Mouse (Mus musculus): ENCODE results near the gene Gucd1. TPM values are rescaled to one million over a fixed set of nuclear protein-coding genes. Genes with fewer than 3 reads are reported as not detected.
"Not testable (repeated sequence)": the region's sequence is repeated elsewhere in the genome, so short reads cannot be mapped to it uniquely, and the experiment has no call there.

Gene Gucd1
- polyA plus RNA-seq, 1 experiment = 49.1 TPM

DNA sequence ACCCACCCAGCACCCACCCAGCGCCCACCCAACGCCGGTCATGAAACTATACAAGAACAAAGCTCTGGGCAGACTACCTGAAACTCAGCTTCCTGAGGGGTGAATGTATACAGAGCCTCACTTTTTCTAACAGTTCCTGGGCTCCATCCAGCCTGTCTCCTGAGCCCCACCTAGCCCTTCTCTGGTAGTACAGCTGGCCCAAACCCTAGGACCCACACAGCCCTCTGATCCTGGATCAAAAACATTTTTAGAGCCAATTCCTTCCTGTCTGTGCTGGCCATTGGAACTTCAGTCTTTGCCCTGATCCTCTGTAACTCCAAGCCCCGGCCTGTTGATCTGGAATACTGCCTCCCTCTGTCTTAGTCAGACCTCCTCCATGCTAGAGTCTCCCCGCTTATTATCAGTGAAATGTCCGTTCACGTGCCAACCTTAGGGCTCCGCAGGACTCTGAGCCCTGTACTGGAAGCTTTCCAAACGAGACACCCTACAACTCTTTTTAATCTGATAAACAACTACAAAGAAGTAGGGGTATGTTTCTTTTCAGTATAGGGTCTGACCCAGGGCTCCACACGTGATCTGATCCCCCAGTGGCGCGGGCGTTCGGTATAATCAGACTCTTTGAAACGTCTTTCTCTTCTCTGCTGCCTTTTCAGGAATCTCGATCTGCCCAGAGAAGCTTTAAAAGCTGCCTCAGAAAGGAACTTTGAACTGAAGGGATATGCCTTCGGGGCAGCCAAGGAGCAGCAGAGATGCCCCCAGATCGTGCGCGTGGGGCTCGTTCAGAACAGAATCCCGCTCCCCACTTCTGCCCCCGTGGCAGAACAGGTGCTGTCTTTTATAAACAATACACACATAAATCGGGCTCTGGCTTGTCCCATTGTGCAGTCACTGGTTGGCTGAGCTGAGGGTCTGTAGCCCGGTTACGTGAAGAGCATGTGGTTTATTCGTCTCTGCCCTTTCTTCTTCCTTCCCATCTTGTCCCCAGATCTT lies 105.4 kb downstream of the Gucd1 start:
- H3K4me3 ChIP-seq (replicated peaks; ENCODE audit: extremely low read depth, low read depth, low read length) = no peak overlapping the region
- TF ChIP-seq POLR2A (IDR thresholded peaks at IDR 0.05; ENCODE audit: borderline replicate concordance, extremely low read depth, low read depth, low read length) (no peak), CTCF (IDR thresholded peaks at IDR 0.05; ENCODE audit: insufficient read depth, low read length) (no peak)
- H3K4me1 ChIP-seq (ENCODE audit: control insufficient read depth, insufficient read depth, low read length) = no peaks in the 10 kb centered on the region
- 71% methylated on average over 27 of the region's 27 CpGs for WGBS
- no peak for DNase-seq

- DNase-seq; H3K4me3 ChIP-seq (replicated peaks; ENCODE audit: extremely low read depth, low read depth, low read length); H3K4me1 ChIP-seq (ENCODE audit: control insufficient read depth, insufficient read depth, low read length): not testable (repeated sequence)
- WGBS = 67% methylated on average over 10 of the region's 10 CpGs
Measured at GRCm38 (mm10) chr10:75411343-75412113, 106.2 kb downstream of the Gucd1 start.

- Histone ChIP-seq H3K4me3 (replicated peaks; ENCODE audit: extremely low read depth, low read depth, low read length) (no peak overlapping the region), H3K4me1 (ENCODE audit: control insufficient read depth, insufficient read depth, low read length) (no peaks in the 10 kb centered on the region)
- 71% methylated on average over 4 of the region's 4 CpGs for WGBS
- TF ChIP-seq POLR2A (IDR thresholded peaks at IDR 0.05; ENCODE audit: borderline replicate concordance, extremely low read depth, low read depth, low read length) (no peak), CTCF (IDR thresholded peaks at IDR 0.05; ENCODE audit: insufficient read depth, low read length) (no peak)
- DNase-seq = no peak
Measured at GRCm38 (mm10) chr10:75407741-75408140, 110.0 kb downstream of the Gucd1 start.

DNA sequence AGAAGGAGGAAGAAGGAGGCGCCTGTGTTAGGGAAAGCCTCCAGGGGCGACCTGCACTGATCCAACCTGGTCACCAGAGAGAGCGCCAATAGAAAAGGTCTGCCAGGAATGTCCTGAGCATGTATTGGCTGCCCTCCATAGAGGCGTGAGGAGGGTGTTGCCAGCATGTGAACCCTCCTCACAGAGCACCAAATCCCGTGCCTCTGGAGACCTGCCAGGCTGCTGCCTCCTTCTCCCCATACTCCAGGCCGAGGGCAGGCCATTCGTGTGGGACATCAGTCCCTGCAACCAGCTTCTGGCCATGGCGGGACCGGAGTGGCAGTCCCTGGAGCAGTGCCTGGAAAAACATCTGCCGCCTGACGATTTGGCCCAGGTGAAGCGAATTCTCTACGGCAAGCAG lies 111.0 kb downstream of the Gucd1 start:
- no peak overlapping the region for H3K4me3 ChIP-seq (replicated peaks; ENCODE audit: extremely low read depth, low read depth, low read length)
- TF ChIP-seq CTCF (IDR thresholded peaks at IDR 0.05; ENCODE audit: insufficient read depth, low read length) (no peak), POLR2A (IDR thresholded peaks at IDR 0.05; ENCODE audit: borderline replicate concordance, extremely low read depth, low read depth, low read length) (no peak)
- 48% methylated on average over 13 of the region's 13 CpGs for WGBS
- H3K4me1 ChIP-seq (ENCODE audit: control insufficient read depth, insufficient read depth, low read length) = no peaks in the 10 kb centered on the region
- DNase-seq = peak; percentile 19

- H3K4me1 ChIP-seq (ENCODE audit: control insufficient read depth, insufficient read depth, low read length) = no peaks in the 10 kb centered on the region
- no peak overlapping the region for H3K4me3 ChIP-seq (replicated peaks; ENCODE audit: extremely low read depth, low read depth, low read length)
- no peak for DNase-seq
- 85% methylated on average over 8 of the region's 8 CpGs for WGBS
- TF ChIP-seq CTCF (IDR thresholded peaks at IDR 0.05; ENCODE audit: insufficient read depth, low read length) (no peak), POLR2A (IDR thresholded peaks at IDR 0.05; ENCODE audit: borderline replicate concordance, extremely low read depth, low read depth, low read length) (no peak)
Measured at GRCm38 (mm10) chr10:75405916-75406315, 111.9 kb downstream of the Gucd1 start.

DNA sequence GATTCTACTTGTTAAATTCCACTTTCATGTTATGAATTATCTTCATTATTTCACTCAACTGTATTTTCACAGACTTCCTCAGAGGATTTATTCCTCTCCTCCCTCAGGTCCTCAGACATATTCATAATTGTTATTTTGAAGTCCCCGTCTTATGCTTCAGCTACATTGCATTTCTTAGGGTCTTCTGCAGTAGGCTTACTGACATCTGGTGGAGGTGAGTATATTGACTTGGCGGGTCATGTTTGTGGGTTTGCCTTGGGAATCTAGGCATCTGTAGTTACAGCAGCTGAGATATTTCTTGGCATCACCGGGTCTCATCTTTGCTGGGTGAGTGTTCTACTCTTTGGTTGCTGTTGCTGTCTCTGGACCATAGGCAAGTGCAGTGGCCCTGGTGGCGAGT lies 116.8 kb downstream of the Gucd1 start, which contains the start of gene Upb1:
Gene Upb1, plus strand, starts transcription at position 158 of the 400 bp plus-strand sequence.
- DNase-seq = no peak
- Histone ChIP-seq H3K4me1 (ENCODE audit: control insufficient read depth, insufficient read depth, low read length) (peaks cover 2% of the 10 kb centered on the region; the same call in 1 of the 2 replicates), H3K4me3 (replicated peaks; ENCODE audit: extremely low read depth, low read depth, low read length) (no peak within 1 kb of the TSS)
- WGBS = 72% methylated on average over 4 of the region's 4 CpGs
- TF ChIP-seq CTCF (IDR thresholded peaks at IDR 0.05; ENCODE audit: insufficient read depth, low read length) (no peak), POLR2A (IDR thresholded peaks at IDR 0.05; ENCODE audit: borderline replicate concordance, extremely low read depth, low read depth, low read length) (no peak)

- Histone ChIP-seq H3K4me3 (replicated peaks; ENCODE audit: extremely low read depth, low read depth, low read length) (no peak overlapping the region), H3K4me1 (ENCODE audit: control insufficient read depth, insufficient read depth, low read length) (peaks cover 2% of the 10 kb centered on the region; the same call in 1 of the 2 replicates)
- no peak for TF ChIP-seq POLR2A (IDR thresholded peaks at IDR 0.05; ENCODE audit: borderline replicate concordance, extremely low read depth, low read depth, low read length)
- TF ChIP-seq CTCF (IDR thresholded peaks at IDR 0.05; ENCODE audit: insufficient read depth, low read length) = no peak
- no peak for DNase-seq
- 20% methylated on average over 14 of the region's 14 CpGs for WGBS
Measured at GRCm38 (mm10) chr10:75396966-75397365, 120.8 kb downstream of the Gucd1 start.

GRCm38 (mm10) chr10:75394796-75395195 lies 123.0 kb downstream of the Gucd1 start:
- Histone ChIP-seq H3K4me1 (ENCODE audit: control insufficient read depth, insufficient read depth, low read length) (peaks cover 2% of the 10 kb centered on the region; the same call in 1 of the 2 replicates), H3K4me3 (replicated peaks; ENCODE audit: extremely low read depth, low read depth, low read length) (no peak overlapping the region)
- 89% methylated on average over 8 of the region's 8 CpGs for WGBS
- TF ChIP-seq CTCF (IDR thresholded peaks at IDR 0.05; ENCODE audit: insufficient read depth, low read length) = no peak
- DNase-seq = no peak

DNA sequence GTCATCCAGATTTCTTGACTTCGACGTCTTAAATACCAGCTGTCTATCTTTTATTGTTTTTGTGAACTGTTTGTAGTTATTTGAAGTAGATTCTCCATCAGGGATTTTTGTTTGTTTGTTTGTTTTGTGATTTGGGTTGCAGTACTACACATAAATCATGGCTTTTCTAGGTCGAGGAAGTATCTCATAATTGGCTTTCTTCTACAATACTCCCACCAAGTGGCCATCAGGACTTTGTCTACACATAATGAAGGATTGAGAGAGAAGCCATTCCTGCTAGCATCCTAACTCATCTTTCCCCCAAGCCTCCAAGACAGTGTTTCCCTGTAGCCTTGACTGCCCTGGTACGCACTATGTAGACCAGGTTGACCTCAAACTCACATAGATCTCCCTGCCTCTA lies 126.9 kb downstream of the Gucd1 start:
- WGBS = 67% methylated on average over 4 of the region's 4 CpGs
- Histone ChIP-seq H3K4me3 (replicated peaks; ENCODE audit: extremely low read depth, low read depth, low read length) (no peak overlapping the region), H3K4me1 (ENCODE audit: control insufficient read depth, insufficient read depth, low read length) (no peaks in the 10 kb centered on the region)
- TF ChIP-seq POLR2A (IDR thresholded peaks at IDR 0.05; ENCODE audit: borderline replicate concordance, extremely low read depth, low read depth, low read length) = no peak
- TF ChIP-seq CTCF (IDR thresholded peaks at IDR 0.05; ENCODE audit: insufficient read depth, low read length) = peak; percentile 12; the same call in 1 of the 2 replicates
- no peak for DNase-seq
